Mouse (Mus musculus) urinary bladder, adult 18-20 months (tissue): Measurements from ENCODE around the gene Pcdh10.

Source experiments
- DNase-seq, 2 experiments: peaks; one replicate each; pipeline ENCODE4 v3.0.0; 2022; ENCODE audit warnings: low spot score in 2 of 2, mixed read lengths in 2 of 2

The Pcdh10 gene

DNA sequence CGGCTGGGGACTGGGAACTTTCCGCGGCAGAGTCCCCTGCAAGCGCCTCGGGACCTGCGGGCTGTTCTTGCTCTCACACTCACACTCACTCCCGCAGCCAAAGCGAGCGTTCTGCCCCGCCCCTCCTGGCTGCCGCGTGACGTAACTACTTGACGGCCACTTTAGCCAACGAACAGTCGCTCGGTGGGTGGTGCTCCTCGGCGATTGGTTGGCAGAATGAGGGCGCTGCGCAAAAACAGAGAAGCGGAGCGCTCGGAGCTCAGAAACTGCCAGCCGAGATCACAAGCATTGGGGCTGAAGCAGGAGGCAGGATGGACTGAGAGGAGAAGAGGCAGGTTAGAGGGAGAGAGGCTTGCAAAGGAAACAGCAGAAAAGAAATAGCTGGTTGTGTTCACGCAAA is at the start of gene Pcdh10:
Pcdh10 (plus strand) TSS at position 254 of the 400 bp plus-strand sequence.
- DNase-seq = peak; percentile 87 to 89

DNA sequence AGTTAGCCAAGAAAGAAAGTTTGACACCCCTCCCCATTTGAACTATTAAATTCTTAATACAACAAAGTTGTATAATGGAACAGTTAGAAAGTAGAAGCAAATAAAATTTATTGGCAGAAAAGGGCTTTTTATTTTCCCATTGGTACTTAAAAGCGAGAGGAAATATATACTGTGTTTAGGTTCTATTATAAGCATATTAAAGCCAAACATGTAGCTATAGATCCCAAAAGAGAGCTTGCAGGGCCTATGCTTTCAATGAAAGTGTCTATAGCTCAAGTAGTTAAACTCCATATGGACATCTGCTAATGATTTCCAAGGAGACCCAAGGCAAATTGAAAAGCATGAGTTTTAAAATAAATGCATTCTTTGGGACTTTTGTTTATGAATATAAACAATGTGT is 22.3 kb upstream of the Pcdh10 start:
- DNase-seq = no peak

DNA sequence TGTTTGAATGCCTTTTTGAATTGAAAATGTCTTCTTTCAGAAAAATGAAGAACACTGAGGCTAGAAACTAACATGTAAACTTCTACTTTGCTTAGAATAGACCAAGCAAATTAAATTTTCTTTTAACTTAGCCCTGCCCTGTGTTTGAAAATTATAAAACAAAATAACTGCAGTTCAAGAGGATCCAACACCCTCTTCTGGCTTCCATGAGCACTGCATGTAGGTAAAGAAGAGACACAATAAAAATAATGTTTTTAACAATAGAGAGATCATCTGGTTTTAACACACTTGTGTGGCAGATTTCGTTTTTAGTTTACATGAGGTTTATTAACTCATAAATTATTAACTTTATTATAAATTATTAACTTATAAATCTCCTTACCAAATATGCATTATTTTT is 9.2 kb upstream of the Pcdh10 start:
- DNase-seq = no peak

DNA sequence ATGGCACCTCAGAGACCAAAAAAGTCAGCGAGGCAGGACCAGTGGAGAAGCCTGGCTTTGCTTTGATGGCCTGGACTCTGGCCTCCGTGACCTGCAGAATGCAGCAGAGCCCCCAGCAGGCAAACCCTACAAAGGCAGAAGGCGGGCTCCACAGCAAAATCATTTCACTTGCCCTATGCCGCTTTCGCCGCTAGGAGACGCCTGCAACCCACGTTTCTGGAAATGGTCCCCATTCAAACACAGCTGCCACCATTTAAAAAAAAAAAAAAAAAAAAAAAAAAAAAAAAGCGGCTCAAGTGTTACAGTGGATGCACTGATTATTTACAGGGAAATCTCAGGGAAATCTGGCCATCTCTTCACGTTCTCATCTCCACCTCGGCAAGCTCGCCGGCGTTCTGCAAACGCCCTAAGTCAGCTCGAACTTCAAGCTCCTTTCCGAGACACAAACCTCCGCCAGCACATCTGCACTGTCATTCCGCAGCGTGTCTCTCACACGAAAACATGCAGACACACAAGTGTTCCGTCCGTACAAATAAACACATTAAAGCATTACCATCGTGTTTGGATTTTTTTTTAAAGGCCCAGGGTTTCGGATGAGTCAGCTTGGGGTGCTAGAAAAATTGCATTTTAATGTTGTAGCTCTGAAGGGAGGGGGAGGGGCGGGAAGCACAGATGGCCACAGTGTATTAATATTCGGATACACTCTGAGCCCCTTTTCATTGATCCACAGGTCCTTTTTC is 2.3 kb upstream of the Pcdh10 start:
- DNase-seq = peak in 1 of 2 experiments; percentile 46

DNA sequence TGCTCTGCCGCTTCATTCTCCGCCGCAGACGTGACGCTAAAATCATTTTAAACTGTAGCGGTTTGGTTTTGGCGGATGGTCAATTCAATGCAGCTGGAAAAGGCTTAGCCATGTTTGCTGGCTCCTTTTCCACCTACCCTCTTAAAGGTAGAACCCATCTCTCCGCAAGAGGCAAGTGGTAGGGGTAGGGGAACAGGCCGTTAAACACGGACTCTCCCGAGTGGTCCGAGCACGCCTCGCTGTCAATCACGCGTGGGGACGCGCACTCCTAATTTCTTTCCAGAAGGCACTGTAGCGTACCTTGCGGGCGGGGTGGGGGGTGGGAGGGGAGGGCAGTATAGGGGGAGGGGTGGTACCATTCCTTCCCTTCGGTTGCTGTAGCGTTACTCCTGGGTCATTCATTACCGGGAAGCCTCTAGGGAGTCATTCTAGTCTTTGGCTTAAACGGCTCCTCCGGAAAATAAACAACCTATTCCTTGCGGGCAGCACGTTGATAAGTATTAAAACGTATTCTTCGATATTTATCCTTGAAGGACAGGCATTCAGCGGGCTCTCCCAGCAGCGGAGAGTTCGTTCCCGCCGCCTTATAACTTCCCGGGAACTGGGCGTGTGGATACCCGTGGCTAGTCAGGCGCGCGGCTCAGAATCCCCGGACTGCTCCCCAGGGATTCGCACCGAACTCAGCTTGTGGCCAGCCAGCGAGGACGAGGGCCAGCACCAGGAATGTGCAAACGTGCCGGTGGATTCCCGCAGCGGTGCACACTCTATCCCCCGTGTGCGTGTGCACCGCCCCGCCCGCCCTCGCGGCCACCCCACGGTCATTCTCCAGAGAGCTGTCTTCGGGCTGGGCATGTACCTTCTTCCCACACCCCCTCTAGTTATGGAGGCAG is 1.5 kb upstream of the Pcdh10 start:
- DNase-seq = peak in 1 of 2 experiments; percentile 27

DNA sequence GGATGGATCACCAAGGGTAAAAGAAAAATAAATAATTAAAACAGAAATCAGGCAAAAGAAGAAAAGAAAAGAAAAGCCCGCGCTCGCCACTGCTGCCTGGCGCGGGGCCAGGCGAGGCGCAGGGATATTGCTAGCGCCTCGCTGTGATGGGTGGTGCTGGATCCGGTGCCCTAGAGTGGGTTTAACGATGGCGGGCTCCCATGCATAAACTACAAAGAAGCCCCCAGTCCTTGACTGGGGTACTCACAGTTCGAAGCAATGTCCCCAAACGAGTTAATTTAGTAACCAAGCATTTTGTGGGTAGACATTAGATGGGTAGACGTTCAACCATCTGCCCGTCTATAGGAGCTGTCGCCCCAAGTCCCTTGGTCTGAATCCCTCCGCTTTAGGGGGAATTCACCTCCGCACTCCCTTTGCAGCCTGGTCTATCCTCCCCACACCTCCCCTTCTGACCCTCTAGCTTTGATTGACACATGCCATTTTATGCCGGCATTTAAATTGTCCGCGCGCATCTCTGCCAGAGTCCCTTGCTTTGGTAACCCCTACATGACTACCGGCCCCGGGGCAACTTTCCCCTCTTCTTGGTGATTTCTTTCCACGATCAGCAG is 703 bp upstream of the Pcdh10 start:
- no peak for DNase-seq

DNA sequence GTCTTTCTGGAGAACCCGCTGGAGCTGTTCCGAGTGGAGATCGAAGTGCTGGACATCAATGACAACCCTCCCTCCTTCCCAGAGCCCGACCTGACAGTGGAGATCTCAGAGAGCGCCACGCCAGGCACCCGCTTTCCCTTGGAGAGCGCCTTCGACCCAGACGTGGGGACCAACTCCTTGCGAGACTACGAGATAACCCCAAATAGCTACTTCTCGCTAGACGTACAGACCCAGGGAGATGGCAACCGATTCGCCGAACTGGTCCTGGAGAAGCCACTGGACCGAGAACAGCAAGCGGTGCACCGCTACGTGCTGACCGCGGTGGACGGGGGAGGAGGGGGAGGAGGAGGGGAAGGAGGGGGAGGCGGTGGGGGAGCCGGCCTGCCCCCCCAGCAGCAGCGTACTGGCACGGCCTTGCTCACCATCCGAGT is 1.4 kb downstream of the Pcdh10 start:
- DNase-seq = peak in 1 of 2 experiments; percentile 7

DNA sequence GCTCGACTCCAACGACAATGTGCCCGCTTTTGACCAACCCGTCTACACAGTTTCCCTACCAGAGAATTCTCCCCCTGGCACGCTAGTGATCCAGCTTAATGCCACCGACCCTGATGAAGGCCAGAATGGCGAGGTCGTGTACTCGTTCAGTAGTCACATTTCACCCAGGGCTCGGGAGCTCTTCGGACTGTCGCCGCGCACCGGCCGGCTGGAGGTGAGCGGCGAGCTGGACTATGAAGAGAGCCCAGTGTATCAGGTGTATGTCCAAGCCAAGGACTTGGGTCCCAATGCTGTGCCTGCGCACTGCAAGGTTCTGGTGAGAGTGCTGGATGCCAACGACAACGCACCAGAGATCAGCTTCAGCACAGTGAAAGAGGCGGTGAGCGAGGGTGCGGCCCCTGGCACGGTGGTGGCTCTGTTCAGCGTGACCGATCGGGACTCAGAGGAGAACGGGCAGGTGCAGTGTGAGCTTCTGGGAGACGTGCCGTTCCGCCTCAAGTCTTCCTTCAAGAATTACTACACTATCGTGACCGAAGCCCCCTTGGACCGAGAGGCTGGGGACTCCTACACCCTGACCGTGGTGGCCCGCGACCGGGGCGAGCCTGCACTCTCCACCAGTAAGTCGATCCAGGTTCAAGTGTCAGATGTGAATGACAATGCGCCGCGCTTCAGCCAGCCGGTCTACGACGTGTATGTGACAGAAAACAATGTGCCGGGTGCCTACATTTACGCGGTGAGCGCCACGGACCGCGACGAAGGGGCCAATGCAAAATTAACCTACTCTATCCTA is 2.0 kb downstream of the Pcdh10 start:
- peak in 1 of 2 experiments; percentile 29 for DNase-seq

DNA sequence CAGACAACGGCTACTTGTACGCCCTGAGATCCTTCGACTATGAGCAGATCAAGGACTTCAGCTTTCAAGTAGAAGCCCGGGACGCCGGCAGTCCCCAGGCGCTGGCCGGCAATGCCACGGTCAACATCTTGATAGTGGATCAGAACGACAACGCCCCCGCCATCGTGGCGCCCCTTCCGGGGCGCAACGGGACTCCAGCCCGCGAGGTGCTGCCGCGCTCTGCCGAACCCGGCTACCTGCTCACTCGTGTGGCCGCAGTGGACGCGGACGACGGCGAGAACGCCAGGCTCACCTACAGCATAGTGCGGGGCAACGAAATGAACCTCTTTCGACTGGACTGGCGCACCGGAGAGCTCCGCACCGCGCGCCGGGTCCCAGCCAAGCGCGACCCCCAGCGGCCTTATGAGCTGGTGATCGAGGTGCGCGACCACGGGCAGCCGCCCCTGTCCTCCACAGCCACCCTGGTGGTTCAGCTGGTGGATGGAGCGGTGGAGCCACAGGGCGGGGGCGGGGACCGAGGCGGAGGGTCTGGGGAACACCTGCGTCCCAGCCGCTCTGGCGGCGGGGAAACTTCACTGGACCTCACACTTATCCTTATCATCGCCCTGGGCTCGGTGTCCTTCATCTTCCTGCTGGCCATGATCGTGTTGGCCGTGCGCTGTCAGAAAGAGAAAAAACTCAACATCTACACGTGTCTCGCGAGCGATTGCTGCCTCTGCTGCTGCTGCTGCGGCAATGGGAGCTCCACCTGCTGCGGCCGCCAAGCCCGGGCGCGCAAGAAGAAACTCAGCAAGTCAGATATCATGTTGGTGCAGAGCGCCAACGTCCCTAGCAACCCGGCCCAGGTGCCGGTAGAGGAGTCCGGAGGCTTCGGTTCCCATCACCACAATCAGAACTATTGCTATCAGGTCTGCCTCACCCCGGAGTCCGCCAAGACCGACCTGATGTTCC is 2.9 kb downstream of the Pcdh10 start:
- DNase-seq = peak in 1 of 2 experiments; percentile 12

DNA sequence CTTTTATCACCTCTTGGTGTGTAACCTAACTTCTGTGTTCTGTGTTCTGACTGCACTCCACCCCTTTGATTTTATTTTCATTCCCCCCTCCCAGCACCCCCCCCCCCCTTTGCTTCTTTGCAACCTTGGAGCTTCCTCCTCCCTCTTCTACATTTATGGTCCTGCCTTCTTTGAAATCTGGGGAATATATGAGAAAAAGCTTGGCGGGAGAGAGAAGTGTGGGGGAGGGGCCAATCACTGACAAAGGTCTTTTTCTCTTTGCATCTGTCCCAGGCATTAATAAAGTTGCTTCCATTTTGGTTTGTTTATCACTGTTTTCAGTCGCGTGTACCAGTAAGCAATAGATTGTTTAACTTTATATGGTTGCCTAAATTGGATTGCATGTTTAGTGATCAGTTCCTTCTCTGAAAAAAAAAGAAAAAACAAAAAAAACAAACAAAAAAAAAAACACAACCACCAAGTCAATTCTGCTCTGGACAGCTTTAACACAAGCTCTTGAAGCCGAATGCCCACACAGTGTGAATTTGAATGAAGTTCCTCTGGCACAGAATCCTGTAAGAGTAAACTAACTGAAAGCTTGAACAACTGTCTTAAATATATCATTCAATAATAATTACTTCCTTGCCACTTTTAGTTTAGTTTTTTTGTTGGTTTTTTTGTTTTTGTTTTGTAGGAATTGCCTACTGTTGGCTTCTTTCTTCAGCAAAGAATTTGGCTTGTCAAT is 4.0 kb downstream of the Pcdh10 start:
- DNase-seq = no peak

DNA sequence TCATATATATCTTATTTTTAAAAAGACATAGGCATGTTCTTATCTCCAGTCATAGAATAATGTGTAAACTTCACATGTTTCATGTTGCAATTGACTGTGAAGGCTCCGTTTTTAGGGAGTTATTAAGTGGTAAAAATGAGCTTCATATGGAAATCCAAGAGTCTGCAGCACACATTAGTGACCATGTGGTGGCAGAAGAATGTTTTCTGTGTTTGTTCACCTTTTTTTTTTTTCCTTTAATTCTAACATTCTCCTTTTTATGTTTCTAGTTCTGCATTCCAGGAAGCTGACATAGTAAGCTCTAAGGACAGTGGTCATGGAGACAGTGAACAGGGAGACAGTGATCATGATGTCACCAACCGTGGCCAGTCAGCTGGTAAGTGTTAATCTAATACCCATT is 5.6 kb downstream of the Pcdh10 start:
- DNase-seq = no peak

DNA sequence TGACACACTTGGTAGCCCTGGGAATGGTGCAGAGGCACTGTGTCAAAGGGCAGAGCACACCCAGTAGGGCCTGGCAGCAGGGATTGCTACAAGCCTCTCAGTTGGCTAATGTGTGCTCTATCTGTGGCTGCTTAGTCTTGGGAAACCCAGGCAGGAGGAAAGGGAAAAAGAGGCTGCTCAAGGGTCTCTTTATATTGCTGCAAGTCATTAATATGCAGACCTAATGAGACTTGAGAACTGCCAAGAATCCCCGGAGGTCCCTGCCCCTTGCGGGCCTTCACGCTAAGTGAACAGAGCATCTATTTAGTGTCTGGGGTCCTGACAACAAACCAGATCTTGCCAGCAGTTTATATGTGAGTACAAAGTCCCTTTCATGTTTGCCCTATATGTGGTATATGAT is 6.8 kb downstream of the Pcdh10 start:
- DNase-seq = no peak

DNA sequence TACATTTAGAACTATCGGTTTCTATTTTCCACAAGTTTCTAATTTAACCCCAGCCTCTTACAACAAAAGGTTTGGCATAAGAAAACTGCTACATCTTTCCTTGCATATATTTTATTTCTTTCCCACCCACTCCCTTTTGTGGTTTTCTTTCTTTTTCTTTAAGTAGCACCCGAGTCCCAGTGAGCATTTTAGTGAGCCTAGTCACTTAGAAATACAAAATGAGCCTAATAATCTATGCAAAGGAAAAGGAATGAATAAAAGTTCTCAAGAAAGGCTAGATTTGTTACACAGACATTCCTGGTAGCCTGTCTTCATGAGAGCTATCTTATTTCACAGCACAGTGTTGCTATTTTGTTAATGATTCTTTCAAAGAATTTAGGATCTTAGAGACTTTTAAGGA is 7.3 kb downstream of the Pcdh10 start:
- DNase-seq = no peak

DNA sequence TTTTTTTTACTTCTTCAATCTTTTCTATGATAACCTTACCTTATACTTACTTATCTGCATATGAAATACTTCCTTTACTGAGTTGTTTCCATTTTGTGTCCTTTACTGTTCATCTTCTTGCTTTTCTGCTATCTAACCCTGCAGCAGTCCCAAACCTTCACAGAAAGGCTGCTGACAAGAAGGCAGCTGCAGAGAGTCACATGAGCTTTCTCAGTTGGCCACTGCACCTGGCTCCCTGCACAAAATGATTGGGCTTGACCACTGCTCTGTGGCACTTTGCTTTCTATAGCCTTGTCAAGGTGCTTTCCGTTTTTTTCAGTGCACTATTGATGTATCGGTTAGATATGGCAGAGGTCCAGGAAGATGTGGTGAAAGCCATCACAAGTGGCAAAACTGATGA is 8.3 kb downstream of the Pcdh10 start:
- DNase-seq = no peak

DNA sequence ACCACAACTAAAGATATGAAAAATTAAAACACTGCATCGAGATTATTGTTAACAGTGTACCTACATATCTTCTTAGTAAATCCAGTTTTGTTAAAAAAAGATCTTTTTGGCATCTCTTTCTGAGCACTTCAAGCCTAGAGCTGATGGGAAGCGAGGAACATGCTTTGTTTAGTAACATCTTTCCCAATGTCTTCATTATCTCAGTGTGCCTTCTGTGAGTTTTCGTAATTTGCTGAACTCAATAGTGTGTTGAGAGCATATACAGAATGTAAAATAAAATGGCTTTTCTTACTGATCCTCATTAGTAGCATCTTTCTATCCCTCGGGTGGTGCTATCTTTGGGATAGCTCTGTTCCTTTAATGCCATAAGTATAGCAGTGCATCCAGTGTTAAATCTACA is 18.9 kb downstream of the Pcdh10 start:
- DNase-seq = no peak

DNA sequence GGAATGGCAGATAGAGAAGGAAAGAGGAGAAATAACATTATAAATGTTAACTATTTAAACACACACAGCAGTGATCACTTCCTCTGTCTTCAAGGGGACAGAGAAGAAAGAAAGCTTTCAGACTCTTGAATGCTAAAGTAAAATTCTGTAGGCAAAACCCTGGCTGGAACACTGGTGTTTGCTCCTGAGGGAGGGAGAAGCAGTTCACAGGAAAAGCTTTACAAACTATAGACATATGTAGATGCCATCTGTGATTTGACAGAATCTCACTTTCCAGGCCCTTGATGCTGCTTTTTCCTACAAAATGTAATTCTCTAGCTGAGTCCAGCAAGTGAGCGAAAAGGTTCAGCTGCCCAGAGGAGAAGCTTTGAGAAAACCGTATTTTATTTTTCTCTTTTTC is 25.0 kb downstream of the Pcdh10 start:
- no peak for DNase-seq

DNA sequence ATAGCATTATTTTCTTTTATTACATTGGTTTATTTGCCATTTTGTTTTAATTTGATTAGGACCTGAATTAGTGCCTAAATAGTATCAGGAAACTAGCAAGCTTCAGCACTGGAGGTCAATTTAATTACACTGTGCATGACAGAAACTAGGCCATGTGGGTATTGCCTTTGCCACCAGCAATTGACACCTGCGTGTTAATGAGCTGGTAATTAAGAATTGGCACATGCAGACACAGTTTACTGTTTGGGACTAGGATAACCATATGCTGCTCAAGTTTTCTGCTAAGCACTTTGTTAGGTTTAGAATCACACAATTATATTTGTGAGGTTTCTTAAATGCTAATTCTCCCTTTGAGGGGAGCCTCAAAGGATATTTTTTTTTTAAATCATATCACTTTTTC is 53.5 kb downstream of the Pcdh10 start:
- DNase-seq = no peak

DNA sequence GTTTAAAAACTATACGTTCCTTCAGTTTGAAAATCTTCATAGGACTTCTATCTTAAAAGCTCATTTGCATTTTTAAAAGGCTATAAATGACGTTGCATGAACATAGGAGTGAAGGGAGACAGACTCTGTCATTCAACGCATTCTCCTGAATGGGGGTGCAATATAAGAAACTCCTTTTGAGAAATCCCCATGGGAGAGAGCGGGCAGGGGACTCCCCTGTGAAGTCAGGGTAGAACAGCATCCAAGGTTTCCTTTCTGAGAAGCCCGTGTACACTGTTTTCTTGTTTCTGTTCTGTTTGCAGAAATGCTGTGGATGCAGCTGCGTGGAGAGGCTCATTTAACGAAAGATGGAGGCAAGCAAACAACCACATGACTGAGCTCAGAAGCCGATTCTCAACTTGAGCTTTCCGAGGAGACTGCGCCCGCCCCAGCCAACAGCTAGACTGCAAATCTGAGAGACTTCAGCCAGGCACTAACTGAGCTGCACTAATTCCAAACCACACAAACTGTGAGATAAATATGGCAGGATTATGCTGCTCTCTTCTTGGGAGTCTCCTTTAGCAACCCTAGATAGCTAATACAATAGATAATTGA is 54.1 kb downstream of the Pcdh10 start:
- no peak for DNase-seq
